Mouse (Mus musculus) lung, embryonic 14.5 days (tissue): ENCODE measurements around the gene Gjb3. TPM values are rescaled to one million over a fixed set of nuclear protein-coding genes. Genes with fewer than 3 reads are reported as not detected.

Experiments
- ATAC-seq: fragments of 200-750 bp; cut with Nextera tagmentation; 2 replicates; pipeline ENCODE4 v1.8.0; 2017; ENCODE audit warnings: mild to moderate bottlenecking, moderate TSS enrichment, moderate library complexity; ENCODE audit not compliant: insufficient read depth
- DNase-seq: peaks from one replicate; pipeline ENCODE4 v3.0.0-alpha.2; 2015
- H3K27ac ChIP-seq: fragments of 300-500 bp; sonication (generic); 2 replicates; pipeline ENCODE4 v1.5.1; 2014; ENCODE audit warnings: low read depth, mild to moderate bottlenecking, moderate library complexity
- H3K27me3 ChIP-seq: fragments of 300-500 bp; sonication (generic); 2 replicates; pipeline ENCODE4 v1.6.1; 2014; ENCODE audit warnings: low read length, control low read depth; ENCODE audit not compliant: insufficient read depth
- H3K36me3 ChIP-seq: fragments of 300-500 bp; sonication (generic); 2 replicates; pipeline ENCODE4 v1.6.1; 2014; ENCODE audit warnings: control low read depth; ENCODE audit not compliant: insufficient read depth
- H3K4me1 ChIP-seq: fragments of 300-500 bp; sonication (generic); 2 replicates; pipeline ENCODE4 v1.6.1; 2014; ENCODE audit warnings: antibody characterized with exemption, control low read depth; ENCODE audit not compliant: insufficient read depth
- H3K4me2 ChIP-seq: fragments of 300-500 bp; sonication (generic); 2 replicates; pipeline ENCODE4 v1.6.1; 2014; ENCODE audit warnings: mild to moderate bottlenecking
- H3K4me3 ChIP-seq: fragments of 300-500 bp; sonication (generic); 2 replicates; pipeline ENCODE4 v1.5.1; 2014; ENCODE audit warnings: low read depth, low read length
- H3K9ac ChIP-seq: fragments of 300-500 bp; sonication (generic); 2 replicates; pipeline ENCODE4 v1.6.1; 2014
- H3K9me3 ChIP-seq: fragments of 300-500 bp; sonication (generic); 2 replicates; pipeline ENCODE4 v1.6.1; 2016; ENCODE audit warnings: low read depth, low read length, control low read depth
- CTCF ChIP-seq: IDR thresholded peaks from 2 replicates; pipeline ENCODE4 v1.5.1; 2016; ENCODE audit warnings: antibody characterized with exemption, low read depth
- WGBS: fragments of 180-500 bp; shearing (Covaris S2); extraction: QIAGEN DNeasy Blood & Tissue Kit; methylation state at CpG from one replicate; pipeline ENCODE4 v1.1.7; 2014; 5-methylcytosine and 5-hydroxymethylcytosine counted together
- polyA plus RNA-seq: library from polyadenylated mRNA; unstranded; fragments of >200 nt; fragmentation: Nextera tagmentation; extraction: Ambion mirVana; gene quantifications from 2 replicates; pipeline ENCODE4 v1.2.1, GENCODE M21; 2014

Gene Gjb3
- polyA plus RNA-seq: 0.86 and 1.1 TPM in 2 replicates

GRCm38 (mm10) chr4:127330181-127331100 lies at the start of gene Gjb3:
Gene Gjb3, minus strand, starts transcription at chr4:127330844.
- H3K4me2 ChIP-seq: peak within 1 kb of the TSS; percentile 56
- H3K27me3 ChIP-seq: peaks cover 52% of the 10 kb centered on the region
- H3K9me3 ChIP-seq: no peaks in the 10 kb centered on the region
- 1% methylated on average over 47 of the region's 49 CpGs for WGBS
- H3K27ac ChIP-seq: no peak within 1 kb of the TSS
- H3K9ac ChIP-seq: peak within 1 kb of the TSS; percentile 9; the same call in 1 of the 2 replicates
- H3K36me3 ChIP-seq: no peaks in the 10 kb centered on the region
- DNase-seq (no peak), ATAC-seq (peak; percentile 37; the same call in 1 of the 2 replicates)
- no peaks in the 10 kb centered on the region for H3K4me1 ChIP-seq
- peak within 1 kb of the TSS; percentile 24 for H3K4me3 ChIP-seq
- TF ChIP-seq CTCF: no peak

GRCm38 (mm10) chr4:127377344-127377743 lies 46.7 kb upstream of the Gjb3 start:
- H3K9ac ChIP-seq: no peak overlapping the region
- no peaks in the 10 kb centered on the region for H3K36me3 ChIP-seq
- ATAC-seq (no peak), DNase-seq (peak; percentile 39)
- no peak overlapping the region for H3K27ac ChIP-seq
- H3K4me3 ChIP-seq: no peak overlapping the region
- no peaks in the 10 kb centered on the region for H3K27me3 ChIP-seq
- H3K9me3 ChIP-seq: no peaks in the 10 kb centered on the region
- WGBS: 33% methylated on average over 4 of the region's 4 CpGs
- TF ChIP-seq CTCF: peak; percentile 68
- 0 out of 2 replicates have a peak, but pooled peaks cover 2% of the 10 kb centered on the region for H3K4me1 ChIP-seq
- H3K4me2 ChIP-seq: no peak overlapping the region

GRCm38 (mm10) chr4:127375541-127376177 lies 45.0 kb upstream of the Gjb3 start:
- H3K27ac ChIP-seq: no peak overlapping the region
- no peak overlapping the region for H3K4me2 ChIP-seq
- no peak for ATAC-seq

GRCm38 (mm10) chr4:127374645-127375044 lies 44.0 kb upstream of the Gjb3 start:
- Histone ChIP-seq H3K36me3 (no peaks in the 10 kb centered on the region), H3K9ac (no peak overlapping the region), H3K27me3 (no peaks in the 10 kb centered on the region), H3K4me2 (no peak overlapping the region), H3K4me1 (0 out of 2 replicates have a peak, but pooled peaks cover 2% of the 10 kb centered on the region), H3K27ac (no peak overlapping the region), H3K4me3 (no peak overlapping the region), H3K9me3 (no peaks in the 10 kb centered on the region)
- WGBS: 77% methylated on average over 4 of the region's 4 CpGs
- DNase-seq (no peak), ATAC-seq (no peak)
- no peak for TF ChIP-seq CTCF

More at GRCm38 (mm10) chr4:127375541-127376177, 45.0 kb upstream of the Gjb3 start:
- Histone ChIP-seq H3K4me3 (no peak overlapping the region), H3K36me3 (no peaks in the 10 kb centered on the region), H3K9ac (no peak overlapping the region), H3K27me3 (no peaks in the 10 kb centered on the region), H3K4me1 (0 out of 2 replicates have a peak, but pooled peaks cover 2% of the 10 kb centered on the region), H3K9me3 (no peaks in the 10 kb centered on the region)
- DNase-seq: no peak
- no peak for TF ChIP-seq CTCF
- WGBS: 79% methylated on average over 17 of the region's 17 CpGs

GRCm38 (mm10) chr4:127373491-127373890 lies 42.8 kb upstream of the Gjb3 start:
- Histone ChIP-seq H3K9ac (no peak overlapping the region), H3K4me3 (no peak overlapping the region), H3K9me3 (no peaks in the 10 kb centered on the region), H3K36me3 (no peaks in the 10 kb centered on the region), H3K27ac (no peak overlapping the region), H3K4me2 (no peak overlapping the region), H3K27me3 (no peaks in the 10 kb centered on the region), H3K4me1 (0 out of 2 replicates have a peak, but pooled peaks cover 2% of the 10 kb centered on the region)
- DNase-seq (peak; percentile 64), ATAC-seq (peak; percentile 41; the same call in 1 of the 2 replicates)
- no peak for TF ChIP-seq CTCF
- 30% methylated on average over 8 of the region's 8 CpGs for WGBS

- peak; percentile 52; the same call in 1 of the 2 replicates for ATAC-seq
- Histone ChIP-seq H3K9ac (no peak overlapping the region), H3K4me2 (no peak overlapping the region), H3K27ac (no peak overlapping the region), H3K4me1 (0 out of 2 replicates have a peak, but pooled peaks cover 2% of the 10 kb centered on the region), H3K9me3 (no peaks in the 10 kb centered on the region), H3K4me3 (no peak overlapping the region), H3K36me3 (no peaks in the 10 kb centered on the region), H3K27me3 (no peaks in the 10 kb centered on the region)
- 43% methylated on average over 5 of the region's 5 CpGs for WGBS
- no peak for TF ChIP-seq CTCF
- peak; percentile 60 for DNase-seq
Observed at GRCm38 (mm10) chr4:127371546-127371945, 40.9 kb upstream of the Gjb3 start.

GRCm38 (mm10) chr4:127370447-127370846 lies 39.8 kb upstream of the Gjb3 start:
- 65% methylated on average over 2 of the region's 2 CpGs for WGBS
- ATAC-seq: no peak
- Histone ChIP-seq H3K9ac (no peak overlapping the region), H3K36me3 (no peaks in the 10 kb centered on the region), H3K9me3 (no peaks in the 10 kb centered on the region), H3K27me3 (no peaks in the 10 kb centered on the region), H3K27ac (no peak overlapping the region), H3K4me2 (no peak overlapping the region), H3K4me1 (0 out of 2 replicates have a peak, but pooled peaks cover 2% of the 10 kb centered on the region), H3K4me3 (no peak overlapping the region)
- peak; percentile 67 for TF ChIP-seq CTCF
- peak; percentile 61 for DNase-seq
